Mouse (Mus musculus): ENCODE results near the gene Tmc4.

The Tmc4 gene

DNA sequence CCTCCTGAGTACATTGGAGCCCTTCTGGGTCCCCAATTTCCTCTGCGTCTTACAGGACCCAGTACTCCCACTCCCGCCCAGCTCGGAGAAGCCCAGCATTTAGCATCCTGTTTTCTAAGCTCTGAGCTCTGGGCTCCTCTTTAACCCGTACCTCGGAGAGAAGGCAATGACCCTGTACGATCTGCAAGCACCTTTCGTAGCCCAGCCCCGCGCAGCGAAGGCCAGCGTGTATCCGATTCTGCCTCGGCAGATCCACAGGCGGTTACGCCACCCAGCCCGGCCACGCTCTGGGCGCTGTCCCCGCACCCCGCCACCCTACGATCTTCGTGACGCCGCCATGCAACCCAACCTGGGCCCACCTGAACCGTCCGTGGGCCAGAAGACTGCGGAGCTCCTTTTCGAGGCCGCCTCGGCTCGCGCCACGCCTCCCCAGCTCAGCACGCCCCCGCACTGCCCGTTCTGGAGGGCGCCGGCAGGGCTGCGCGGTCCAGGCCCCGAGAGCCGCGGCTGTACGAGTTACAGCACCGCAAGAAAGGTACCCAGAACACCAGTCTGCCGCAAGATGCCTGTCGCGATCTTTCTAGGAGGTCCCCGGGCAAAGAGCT lies 15.1 kb upstream of the Tmc4 start, which contains the start of gene Tsen34:
TSS of gene Tsen34 (plus strand) at position 482 of the 605 bp plus-strand sequence.
- DNase-seq (ENCODE audit: low spot score in 2 of 2) = no peak

- DNase-seq (ENCODE audit: low spot score in 2 of 2) = no peak
Measured at GRCm38 (mm10) chr7:3691919-3692318, 14.6 kb upstream of the Tmc4 start.

DNA sequence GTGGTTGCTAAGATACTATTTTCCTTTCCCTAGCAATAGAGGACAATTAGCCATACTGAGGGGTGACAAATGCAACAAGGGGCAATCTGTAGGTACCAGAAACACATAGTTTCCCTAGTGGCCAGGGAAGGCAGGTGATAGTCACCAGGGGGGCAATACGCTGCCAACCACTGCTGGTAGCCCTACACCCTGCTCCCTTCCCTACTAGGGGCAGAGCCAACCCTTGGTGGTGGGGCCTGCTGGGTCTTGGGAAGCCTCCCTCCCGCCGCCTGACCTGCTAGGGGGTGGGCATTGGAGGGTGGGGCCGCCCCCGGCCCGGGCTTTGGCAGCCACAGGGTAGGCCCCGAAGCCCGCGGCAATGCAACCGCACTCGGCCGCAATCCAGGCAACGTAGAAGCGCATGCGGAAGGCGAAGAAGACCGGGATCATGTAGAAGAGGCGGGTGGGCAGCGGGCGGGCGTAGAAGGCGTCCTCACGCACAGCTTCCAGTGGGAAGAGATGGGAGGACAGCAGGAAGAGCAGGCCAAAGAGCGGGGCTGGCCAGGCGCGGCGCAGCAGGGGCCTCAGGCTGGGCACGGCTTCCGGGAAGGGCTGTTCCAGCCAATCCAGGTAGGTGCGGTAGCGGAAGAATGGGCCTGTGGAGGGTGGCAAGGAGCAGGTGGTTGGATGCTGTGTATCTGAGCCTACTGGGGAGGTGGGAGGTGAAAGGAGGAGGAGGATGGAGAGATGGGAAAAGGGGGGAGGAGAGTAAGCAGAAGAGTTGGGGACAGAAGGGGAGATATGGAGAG lies 8.2 kb upstream of the Tmc4 start:
- no peak for DNase-seq (ENCODE audit: low spot score in 2 of 2)

- no peak for DNase-seq (ENCODE audit: low spot score in 2 of 2)
Measured at GRCm38 (mm10) chr7:3684698-3685097, 7.3 kb upstream of the Tmc4 start.

DNA sequence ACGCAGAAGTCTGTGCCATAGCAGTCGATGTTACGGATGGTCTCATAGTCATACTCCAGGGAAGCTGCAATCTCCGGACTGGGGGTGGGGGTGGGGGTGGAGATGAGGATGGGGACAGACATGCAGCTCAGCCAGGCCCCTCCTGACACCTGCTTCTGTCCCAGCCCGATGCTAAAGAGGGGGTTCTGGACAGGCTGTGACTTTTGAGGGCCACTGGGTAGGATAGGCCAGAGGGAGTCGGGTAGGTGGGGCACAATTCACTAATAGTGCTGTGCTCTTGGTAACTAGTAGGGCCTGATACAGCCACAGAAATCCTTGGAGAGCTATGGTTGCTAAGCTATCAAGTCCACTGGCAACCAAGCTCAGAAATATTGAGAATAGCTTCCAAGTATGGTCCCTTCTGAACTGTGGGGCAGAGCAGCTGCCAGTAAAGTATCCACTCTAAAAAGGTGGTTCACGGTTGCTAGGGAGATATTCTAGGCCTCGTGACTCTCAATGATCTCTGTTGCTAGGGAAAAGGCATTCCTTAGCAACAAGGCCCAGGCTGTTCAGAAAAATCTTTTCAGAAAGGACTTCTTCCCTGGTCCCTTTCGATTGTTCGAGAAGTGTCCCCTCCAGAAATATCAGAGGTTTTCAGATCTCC lies 6.7 kb upstream of the Tmc4 start:
- DNase-seq (ENCODE audit: low spot score in 2 of 2) = no peak

- DNase-seq (ENCODE audit: low spot score in 2 of 2) = no peak
Measured at GRCm38 (mm10) chr7:3676371-3676770, 982 bp downstream of the Tmc4 start.

- DNase-seq (ENCODE audit: low spot score in 2 of 2) = no peak
Measured at GRCm38 (mm10) chr7:3675228-3675548, 2.2 kb downstream of the Tmc4 start.

GRCm38 (mm10) chr7:3674507-3675227 lies 2.7 kb downstream of the Tmc4 start:
- peak; percentile 79 to 94 for DNase-seq (ENCODE audit: low spot score in 2 of 2)

DNA sequence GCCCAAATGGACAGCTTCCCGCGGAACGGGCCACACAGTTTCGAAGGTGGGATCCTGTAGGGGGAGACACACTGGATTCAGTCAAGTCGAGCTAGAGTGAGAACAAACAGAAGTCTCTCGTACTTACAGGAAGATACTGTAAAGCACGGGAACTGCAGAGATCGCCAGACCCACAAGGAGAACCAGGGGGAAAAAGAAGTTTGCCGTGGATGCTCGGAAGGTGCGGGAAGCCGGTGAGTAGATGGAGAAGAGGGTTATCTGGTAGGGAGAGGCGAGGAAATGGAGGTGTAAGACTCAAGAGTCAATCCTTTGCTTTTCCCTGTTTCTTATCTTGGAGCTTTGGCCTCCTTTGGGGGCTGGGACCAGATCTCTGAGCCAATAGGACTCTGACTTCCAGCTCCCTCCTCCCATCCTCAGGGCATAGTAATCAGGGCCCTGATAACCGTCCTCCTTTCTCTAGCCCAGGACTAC lies 10.4 kb downstream of the Tmc4 start:
- no peak for DNase-seq (ENCODE audit: low spot score in 2 of 2)

DNA sequence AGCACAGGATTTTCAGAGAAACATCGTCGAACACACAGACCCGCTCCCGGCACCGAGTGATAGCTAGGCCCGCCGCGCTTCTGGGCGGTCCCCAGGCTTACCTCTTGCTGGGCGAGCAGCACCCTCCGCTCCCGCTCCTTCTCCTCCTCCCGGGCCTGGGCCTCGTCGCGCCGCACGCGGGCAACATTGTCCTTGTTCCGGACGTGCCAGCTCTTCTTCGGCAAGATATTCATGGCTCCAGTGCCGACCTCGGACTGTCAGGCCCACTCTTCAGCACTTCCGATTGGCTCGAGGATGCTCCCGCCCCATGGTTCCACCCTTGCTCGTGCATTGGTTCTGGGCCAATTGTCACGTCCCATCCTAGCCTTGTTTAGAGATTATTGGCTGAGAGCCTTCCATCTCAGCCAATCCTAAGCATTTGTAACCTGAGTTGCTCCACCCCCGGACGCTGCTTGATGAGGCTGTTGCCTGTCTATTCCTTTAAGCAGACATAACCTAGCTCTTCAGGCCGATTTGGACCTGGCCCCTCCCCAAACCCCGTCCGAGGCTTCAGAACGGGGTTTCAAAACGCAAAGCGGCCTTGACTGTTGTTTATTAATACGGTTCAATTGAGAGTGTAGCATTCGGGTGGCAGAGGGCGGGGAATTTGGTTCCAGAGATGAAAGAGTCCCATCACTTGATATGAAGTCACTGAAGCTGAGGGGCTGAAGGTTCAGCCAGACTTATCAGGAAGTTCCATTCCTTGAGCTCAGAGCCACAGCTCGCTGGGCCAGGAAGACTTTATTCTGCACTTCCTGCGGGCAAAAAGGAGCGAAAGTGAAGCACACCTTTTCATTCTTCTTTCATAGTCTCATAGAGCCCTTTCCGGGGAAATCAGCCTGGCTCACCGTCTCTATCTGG lies 11.9 kb downstream of the Tmc4 start, which contains the start of gene Leng1:
TSS of gene Leng1 (minus strand) at position 626 of the 900 bp plus-strand sequence.
- peak; percentile 93 for DNase-seq (ENCODE audit: low spot score in 2 of 2)

DNA sequence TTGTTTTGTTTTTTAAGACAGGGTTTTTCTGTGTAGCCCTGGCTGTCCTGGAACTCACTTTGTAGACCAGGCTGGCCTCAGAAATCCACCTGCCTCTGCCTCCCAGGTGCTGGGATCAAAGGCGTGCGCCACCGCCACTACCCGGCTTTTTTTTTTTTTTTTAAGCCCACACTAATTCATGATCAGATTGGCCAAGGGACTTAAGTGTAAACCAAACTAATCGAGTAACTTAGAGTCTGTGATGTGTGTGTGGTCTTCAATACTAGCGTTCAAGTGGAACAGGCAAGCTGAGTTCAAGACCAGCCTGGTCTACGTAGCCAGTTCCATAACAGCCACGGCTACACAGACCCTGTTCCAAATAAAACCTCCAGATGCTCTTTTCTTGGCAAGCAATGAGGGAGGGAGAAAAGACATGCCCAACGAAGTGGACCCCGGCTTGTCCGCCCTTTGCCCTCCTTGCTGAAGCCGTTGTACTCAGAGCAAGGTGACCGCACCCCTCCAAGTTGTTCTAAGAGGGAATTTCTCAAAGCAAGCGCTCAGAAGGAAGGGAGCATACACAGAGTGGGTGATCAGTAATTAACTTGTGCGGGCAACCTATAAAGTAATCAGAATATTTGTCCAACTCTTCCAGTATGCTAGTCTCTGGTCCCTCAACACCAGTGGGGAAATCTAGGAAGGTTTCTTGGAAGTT lies 12.7 kb downstream of the Tmc4 start:
- DNase-seq (ENCODE audit: low spot score in 2 of 2) = no peak

- DNase-seq (ENCODE audit: low spot score in 2 of 2) = no peak
Measured at GRCm38 (mm10) chr7:3658578-3658977, 18.8 kb downstream of the Tmc4 start.

- no peak for DNase-seq (ENCODE audit: low spot score in 2 of 2)
Measured at GRCm38 (mm10) chr7:3656966-3657365, 20.4 kb downstream of the Tmc4 start.

DNA sequence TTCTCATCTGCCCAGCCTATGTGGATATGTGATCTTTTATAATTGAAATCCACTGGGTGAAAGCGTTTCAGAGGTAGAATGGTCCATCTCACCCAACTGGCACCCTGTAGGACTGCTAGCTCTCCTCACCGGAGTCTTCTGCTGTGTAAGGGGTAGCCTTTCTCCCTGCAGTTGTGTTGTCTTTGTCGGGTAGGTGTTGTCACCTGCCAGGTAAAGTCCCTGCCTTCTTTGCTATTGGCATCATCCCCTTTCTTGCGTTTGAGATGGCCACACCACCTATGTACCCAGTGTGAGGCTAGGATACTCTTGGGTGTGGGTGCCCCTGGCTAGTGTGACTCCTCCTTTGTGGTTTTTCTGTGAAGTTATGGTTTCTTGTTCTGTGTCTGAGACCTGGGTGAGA lies 30.7 kb downstream of the Tmc4 start:
- DNase-seq (ENCODE audit: low spot score in 2 of 2) = no peak

GRCm38 (mm10) chr7:3646188-3646587 lies 31.2 kb downstream of the Tmc4 start:
- no peak for DNase-seq (ENCODE audit: low spot score in 2 of 2)

DNA sequence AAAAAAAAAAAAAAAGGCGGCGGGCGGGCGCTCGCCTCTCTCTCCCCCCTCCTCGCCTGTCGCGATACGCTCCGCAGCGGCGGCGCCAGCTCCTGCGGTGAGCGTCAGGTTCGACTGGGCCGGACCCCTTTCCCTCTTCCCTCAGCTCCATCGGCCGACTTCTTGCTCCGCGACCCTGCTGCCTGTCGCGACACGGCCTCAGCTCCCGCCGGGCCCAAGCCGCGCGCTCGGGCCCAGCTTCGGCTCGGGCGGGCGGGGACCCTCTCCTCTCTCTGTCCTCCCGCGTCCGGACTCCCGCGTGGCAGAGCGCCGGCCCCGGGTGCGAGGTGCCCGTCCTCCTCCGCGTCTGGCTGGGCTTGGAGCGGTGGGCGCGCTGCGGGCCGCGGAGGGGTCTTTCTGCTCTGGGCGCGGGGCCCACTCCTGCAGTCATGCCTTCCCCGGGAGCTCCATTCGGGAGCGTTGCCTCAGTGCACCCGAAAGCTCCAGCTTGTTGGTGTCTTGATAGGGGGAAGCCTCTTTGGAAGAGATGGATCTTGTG lies 31.8 kb downstream of the Tmc4 start:
- DNase-seq (ENCODE audit: low spot score in 2 of 2) = no peak

- peak; percentile 96 to 98 for DNase-seq (ENCODE audit: low spot score in 2 of 2)
Measured at GRCm38 (mm10) chr7:3644672-3645487, 32.5 kb downstream of the Tmc4 start, which contains the start of gene Cnot3. Gene Cnot3, plus strand, starts transcription at chr7:3645268.

GRCm38 (mm10) chr7:3644348-3644671 lies 33.0 kb downstream of the Tmc4 start:
- peak; percentile 93 to 94 for DNase-seq (ENCODE audit: low spot score in 2 of 2)

DNA sequence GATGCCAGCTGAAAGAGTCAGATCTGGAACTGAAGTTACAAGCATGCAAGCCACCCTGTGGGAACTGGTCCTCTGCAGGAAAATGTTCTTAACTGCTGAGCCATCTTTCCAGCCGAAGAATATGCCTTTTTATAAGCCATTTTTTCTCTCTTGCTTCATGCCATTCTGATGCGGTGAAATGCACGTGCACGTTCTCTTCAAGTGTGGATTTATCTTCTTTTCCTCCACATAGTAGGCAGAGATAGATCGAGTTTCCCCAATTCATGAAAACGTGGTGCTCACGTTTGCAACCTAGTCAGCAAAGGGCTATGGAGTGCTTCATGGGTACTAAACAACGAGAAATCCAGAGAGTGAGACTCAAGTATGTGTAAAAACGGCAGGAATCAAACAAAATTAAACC lies 33.5 kb downstream of the Tmc4 start:
- DNase-seq (ENCODE audit: low spot score in 2 of 2) = no peak

All from spleen, postnatal 4 days (tissue).